Mouse (Mus musculus) gastrocnemius, postnatal 4 days (tissue): ENCODE data around the gene Ckb. TPM values are rescaled to one million over a fixed set of nuclear protein-coding genes. Genes with fewer than 3 reads are reported as not detected.
"Not testable (repeated sequence)": the region's sequence is repeated elsewhere in the genome, so short reads cannot be mapped to it uniquely, and the experiment has no call there.

Source experiments
- DNase-seq, 2 experiments: peaks; one replicate each; pipeline ENCODE4 v3.0.0; 2021 to 2022; ENCODE audit warnings: low spot score in 2 of 2, mixed read lengths in 2 of 2
- total RNA-seq, 2 experiments: library from RNA; stranded (reverse); gene quantifications; 2 replicates each; pipeline ENCODE4 v1.2.3; 2021

Ckb gene
- total RNA-seq, 2 experiments from 2014 or later: 48.6 to 61.8 TPM

DNA sequence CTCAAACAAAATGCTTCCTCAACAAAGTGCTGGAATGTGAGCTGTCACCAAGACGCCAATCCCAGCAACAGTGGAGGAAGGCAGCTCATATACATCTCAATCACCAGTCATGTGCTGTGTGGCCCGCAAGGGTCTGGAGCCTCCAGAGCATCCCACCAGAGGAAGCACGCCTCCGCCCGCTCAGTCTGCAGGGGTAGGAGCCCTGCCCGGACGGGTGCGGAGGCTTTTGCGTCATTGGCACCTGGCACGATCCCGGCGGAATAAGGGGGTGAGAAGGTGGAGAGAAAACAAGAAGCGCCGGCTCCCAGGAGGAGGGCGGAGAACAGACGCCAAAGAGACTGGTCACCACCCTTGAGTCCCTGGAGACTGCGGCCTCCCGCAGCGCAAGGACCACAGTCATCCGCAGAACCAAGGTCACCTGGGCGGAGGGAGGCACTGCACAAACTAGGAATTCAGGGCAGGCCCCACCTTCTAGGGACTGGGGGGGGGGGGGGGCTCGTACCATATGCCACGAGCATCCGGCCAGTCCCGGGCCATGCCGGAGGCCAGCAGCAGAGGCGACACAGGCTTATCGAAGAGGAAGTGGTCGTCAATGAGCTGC lies 1.7 kb downstream of the Ckb start:
- DNase-seq: no peak

GRCm38 (mm10) chr12:111669961-111670360 lies 2.2 kb downstream of the Ckb start:
- no peak for DNase-seq

- DNase-seq: no peak
These were observed 2.9 kb downstream of the Ckb start for GRCm38 (mm10) chr12:111669000-111669788.

GRCm38 (mm10) chr12:111668457-111668912 lies 3.7 kb downstream of the Ckb start:
- DNase-seq: peak; percentile 96 to 98

GRCm38 (mm10) chr12:111667421-111667820 lies 4.7 kb downstream of the Ckb start:
- no peak for DNase-seq

GRCm38 (mm10) chr12:111666380-111666779 lies 5.8 kb downstream of the Ckb start:
- DNase-seq: no peak

GRCm38 (mm10) chr12:111665041-111665880 lies 6.9 kb downstream of the Ckb start:
- no peak for DNase-seq

- DNase-seq: peak in 1 of 2 experiments; percentile 64
These were observed 7.9 kb downstream of the Ckb start for GRCm38 (mm10) chr12:111664144-111664634.

DNA sequence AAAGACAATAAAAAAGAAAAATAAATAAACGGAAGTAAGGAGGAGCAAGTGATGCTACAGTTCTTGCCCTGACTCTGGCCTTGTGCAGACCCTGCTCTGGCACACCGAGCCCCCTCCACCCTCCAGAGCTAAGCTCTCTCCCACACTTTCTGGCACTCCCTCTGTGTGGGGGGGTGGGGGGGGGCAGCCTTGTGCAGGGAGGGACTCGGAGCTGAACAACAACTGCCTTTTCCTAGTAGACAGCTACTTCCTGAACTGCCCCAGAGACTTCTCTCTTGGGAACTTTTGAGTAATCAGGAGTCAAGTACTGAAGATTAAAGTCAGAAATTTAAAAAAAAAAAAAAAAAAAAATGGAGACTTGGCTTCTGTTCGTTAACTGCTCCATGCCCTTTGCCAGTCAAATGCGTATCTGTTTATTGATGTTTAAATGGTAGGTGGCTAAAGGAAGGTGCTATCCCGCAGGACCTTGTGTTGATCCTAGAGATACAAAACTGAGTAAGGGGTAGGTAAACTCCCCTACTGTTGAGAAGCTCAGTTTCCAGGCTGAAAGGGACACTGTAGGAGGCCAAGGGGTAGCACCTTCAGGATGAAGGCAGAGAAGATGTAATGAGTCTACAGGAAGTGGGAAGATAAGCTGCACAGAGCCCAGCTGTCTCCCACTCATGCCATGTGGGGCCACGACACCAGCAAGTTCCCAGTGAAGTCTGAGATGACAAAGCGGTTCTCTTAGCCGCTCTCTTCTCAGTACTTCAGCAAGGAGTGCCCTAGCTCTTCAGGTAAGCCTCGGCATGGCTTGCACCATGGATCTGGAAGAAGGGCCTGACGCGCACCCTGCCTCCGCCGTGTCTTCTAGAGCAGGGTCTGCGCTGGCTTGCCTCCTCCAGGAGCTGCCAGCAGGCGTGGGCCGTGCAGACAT lies 8.7 kb downstream of the Ckb start:
- DNase-seq: no peak

DNA sequence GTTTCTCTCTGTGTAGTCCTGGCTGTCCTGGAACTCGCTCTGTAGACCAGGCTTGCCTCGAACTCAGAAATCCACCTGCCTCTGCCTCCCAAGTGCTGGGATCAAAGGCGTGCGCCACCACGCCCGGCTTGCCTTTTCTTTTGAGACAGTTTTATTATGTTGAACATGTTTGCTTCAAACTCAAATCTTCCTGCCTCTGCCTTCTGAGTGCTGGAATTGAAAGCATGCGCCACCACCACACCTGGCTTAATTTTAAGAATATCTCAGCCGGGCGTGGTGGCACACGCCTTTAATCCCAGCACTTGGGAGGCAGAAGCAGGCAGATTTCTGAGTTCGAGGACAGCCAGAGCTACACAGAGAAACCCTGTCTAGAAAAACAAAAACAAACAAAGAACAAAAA lies 10.6 kb downstream of the Ckb start:
- not testable (repeated sequence) for DNase-seq

DNA sequence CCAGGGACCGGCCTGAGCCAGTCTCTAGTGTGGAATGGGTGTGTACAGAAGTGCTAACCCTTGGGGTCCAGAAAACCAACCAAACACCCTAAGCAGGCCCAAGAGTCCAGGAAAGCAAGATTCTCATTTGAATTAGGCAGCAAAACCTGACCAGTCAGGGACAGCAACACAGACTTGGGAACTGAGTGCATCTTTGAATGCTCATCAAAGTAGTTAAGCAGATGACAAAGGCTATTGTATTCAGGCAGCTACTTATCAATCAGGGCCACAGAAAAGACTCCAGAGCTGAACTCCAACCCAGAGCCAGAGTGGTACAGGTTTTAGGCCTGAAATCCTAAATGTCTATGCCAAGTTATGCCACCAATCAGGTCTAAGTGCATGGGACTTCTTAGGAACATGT lies 11.5 kb downstream of the Ckb start:
- no peak for DNase-seq

DNA sequence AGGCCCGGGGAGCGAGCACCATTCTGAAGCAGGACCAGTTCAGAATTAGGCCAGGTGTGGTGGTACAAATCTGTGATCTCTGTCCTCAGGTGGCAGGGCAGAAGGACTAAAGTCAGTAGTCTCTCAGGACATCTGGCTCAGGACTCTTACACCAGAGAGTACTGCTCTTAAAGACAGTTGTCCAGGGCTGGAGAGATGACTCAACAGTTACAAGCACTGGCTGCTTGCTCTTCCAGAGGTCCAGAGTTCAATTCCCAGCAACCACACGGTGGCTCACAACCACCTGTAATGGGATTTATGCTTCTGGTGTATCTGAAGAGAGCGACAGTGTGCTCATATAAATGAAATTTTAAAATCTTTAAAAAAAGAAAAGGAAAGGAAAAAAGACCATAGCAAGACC lies 12.8 kb downstream of the Ckb start:
- DNase-seq: no peak

- DNase-seq: no peak
These were observed 16.4 kb downstream of the Ckb start for GRCm38 (mm10) chr12:111655695-111656094.

- DNase-seq: peak; percentile 42 to 68
These were observed 18.7 kb downstream of the Ckb start for GRCm38 (mm10) chr12:111653434-111653833.

DNA sequence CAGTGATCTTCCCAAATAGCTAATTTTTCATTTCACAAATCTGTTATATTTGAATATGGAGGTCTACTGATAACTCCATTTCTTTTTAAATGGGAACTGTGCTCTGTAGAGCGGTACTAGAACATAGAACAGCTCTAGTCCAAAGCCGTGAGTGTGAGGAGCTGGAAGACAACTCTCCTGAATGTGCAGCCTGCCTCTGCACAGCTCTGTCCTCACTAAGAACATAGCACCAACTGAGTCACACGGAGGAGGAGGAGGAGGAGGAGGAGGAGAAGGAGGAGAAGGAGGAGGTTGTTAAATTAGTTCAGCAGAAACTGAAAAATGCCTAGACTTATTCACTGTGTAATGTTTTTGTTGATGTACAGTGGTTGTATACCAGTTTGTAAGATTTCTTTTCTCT lies 19.2 kb downstream of the Ckb start:
- no peak for DNase-seq

- peak; percentile 34 to 58 for DNase-seq
These were observed 24.0 kb downstream of the Ckb start for GRCm38 (mm10) chr12:111648061-111648645.
